Mouse (Mus musculus) stomach, embryonic 14.5 days (tissue): Measurements from ENCODE around the gene Rd3l. TPM values are rescaled to one million over a fixed set of nuclear protein-coding genes. Genes with fewer than 3 reads are reported as not detected.

Experiments used
- polyA plus RNA-seq: library from polyadenylated mRNA; unstranded; fragments of >200 nt; fragmentation: Nextera tagmentation; extraction: Ambion mirVana; gene quantifications from 2 replicates; pipeline ENCODE4 v1.2.1, GENCODE M21; 2014

Gene Rd3l
- polyA plus RNA-seq, 1 experiment from 2014 or later, result not detected

Other genes starting within 250 kb of the Rd3l start
- gene Klc1, start 222.5 kb downstream of the Rd3l start, polyA plus RNA-seq, result 111 and 120 TPM in 2 replicates
- gene Xrcc3, start 167.4 kb downstream of the Rd3l start, polyA plus RNA-seq, result 13.7 and 15.4 TPM in 2 replicates
- gene Zfyve21, start 167.1 kb downstream of the Rd3l start, polyA plus RNA-seq, result 129 and 135 TPM in 2 replicates
- 20.9 and 23.9 TPM in 2 replicates for gene Ppp1r13b, start 73.2 kb downstream of the Rd3l start, polyA plus RNA-seq
- gene Atp5mpl, start 14.3 kb downstream of the Rd3l start, polyA plus RNA-seq, result 681 and 750 TPM in 2 replicates
- gene Tdrd9, start 9.8 kb downstream of the Rd3l start, polyA plus RNA-seq, result 0.22 TPM in 1 of 2 replicates, not detected in the other
- gene Aspg, start 125.4 kb upstream of the Rd3l start, polyA plus RNA-seq, result 1.7 TPM in 2 replicates
- gene Kif26a, start 164.9 kb upstream of the Rd3l start, polyA plus RNA-seq, result 2.9 and 3.0 TPM in 2 replicates